Mouse (Mus musculus): ENCODE measurements around the gene Fam171a1.

- no peak for TF ChIP-seq CTCF (IDR thresholded peaks at IDR 0.05; ENCODE audit: low read depth, low read length)
- TF ChIP-seq POLR2A (IDR thresholded peaks at IDR 0.05; ENCODE audit: borderline replicate concordance, low read depth, low read length): no peak
These were observed 24.3 kb downstream of the Fam171a1 start for GRCm38 (mm10) chr2:3138308-3138707.

All from bone marrow macrophage, adult 2 months (primary cell).